Mouse (Mus musculus): ENCODE measurements around the gene Rabl2.

GRCm38 (mm10) chr15:89547824-89548601 lies 43.7 kb downstream of the Rabl2 start:
- TF ChIP-seq CTCF (conservative IDR thresholded peaks at IDR 0.05; ENCODE audit: insufficient read depth, insufficient read length, low read depth, low read length) = no peak
- no peak for TF ChIP-seq POLR2A (IDR thresholded peaks at IDR 0.05; ENCODE audit: low read depth, low read length)

Data from kidney, adult 2 months (tissue).